Mouse (Mus musculus) myocyte (in vitro differentiated cells): ENCODE results near the gene Mroh3. TPM values are rescaled to one million over a fixed set of nuclear protein-coding genes. Genes with fewer than 3 reads are reported as not detected.

Experiments
- H3K27me3 ChIP-seq: one replicate; pipeline ENCODE4 v1.6.1; 2011; ENCODE audit not compliant: control insufficient read depth, insufficient read depth, insufficient read length
- H3K36me3 ChIP-seq: one replicate; pipeline ENCODE4 v1.6.1; 2011; ENCODE audit not compliant: control insufficient read depth, insufficient read depth
- H3K4me2 ChIP-seq: one replicate; pipeline ENCODE4 v1.6.1; 2011; ENCODE audit warnings: low read depth, control low read depth
- H3K4me3 ChIP-seq: one replicate; pipeline ENCODE4 v1.5.1; 2011; ENCODE audit warnings: mild to moderate bottlenecking, control low read depth, moderate library complexity
- H3K79me2 ChIP-seq: one replicate; pipeline ENCODE4 v1.6.1; 2011; ENCODE audit not compliant: control insufficient read depth, insufficient read depth
- H3ac ChIP-seq: one replicate; pipeline ENCODE4 v1.6.1; 2011; ENCODE audit not compliant: control insufficient read depth, insufficient read length
- CEBPB ChIP-seq: IDR thresholded peaks from 2 replicates; pipeline ENCODE4 v1.6.1; 2011; ENCODE audit warnings: mild to moderate bottlenecking, moderate library complexity; ENCODE audit not compliant: poor library complexity, insufficient read depth, severe bottlenecking
- E2F4 ChIP-seq: IDR thresholded peaks from one replicate; pipeline ENCODE4 v1.6.1; 2011; ENCODE audit warnings: mild to moderate bottlenecking, control low read depth, moderate library complexity; ENCODE audit not compliant: insufficient read depth
- MAX ChIP-seq: IDR thresholded peaks from one replicate; pipeline ENCODE4 v1.6.1; 2011; ENCODE audit warnings: low read depth, mild to moderate bottlenecking, control low read depth
- MYOD1 ChIP-seq, 3 experiments: IDR thresholded peaks; one replicate each; pipeline ENCODE4 v1.6.1; 2011; ENCODE audit warnings: control low read depth in 2 of 3, low read depth in 2 of 3, mild to moderate bottlenecking in 2 of 3, moderate library complexity in 1 of 3; ENCODE audit not compliant: insufficient read length in 2 of 3, control insufficient read depth in 1 of 3
- MYOG ChIP-seq, 3 experiments: IDR thresholded peaks; one replicate each; pipeline ENCODE4 v1.6.1; 2011; ENCODE audit warnings: control low read depth in 2 of 3, low read depth in 2 of 3, mild to moderate bottlenecking in 2 of 3; ENCODE audit not compliant: insufficient read length in 2 of 3, control insufficient read depth in 1 of 3, insufficient read depth in 1 of 3
- POLR2A ChIP-seq: IDR thresholded peaks from one replicate; pipeline ENCODE4 v1.6.1; 2011; ENCODE audit warnings: low read depth, mild to moderate bottlenecking, control low read depth, moderate library complexity; ENCODE audit not compliant: insufficient read length
- POLR2AphosphoS2 ChIP-seq: IDR thresholded peaks from one replicate; pipeline ENCODE4 v1.6.1; 2011; ENCODE audit warnings: low read depth, control low read depth; ENCODE audit not compliant: insufficient read length
- REST ChIP-seq: IDR thresholded peaks from one replicate; pipeline ENCODE4 v1.6.1; 2011; ENCODE audit warnings: mild to moderate bottlenecking, control low read depth, moderate library complexity; ENCODE audit not compliant: insufficient read depth, insufficient read length
- SRF ChIP-seq: IDR thresholded peaks from one replicate; pipeline ENCODE4 v1.6.1; 2011; ENCODE audit warnings: low read depth; ENCODE audit not compliant: control insufficient read depth, insufficient read length
- TCF12 ChIP-seq: IDR thresholded peaks from one replicate; pipeline ENCODE4 v1.6.1; 2011; ENCODE audit warnings: mild to moderate bottlenecking, control low read depth; ENCODE audit not compliant: poor library complexity, insufficient read depth, severe bottlenecking
- TCF3 ChIP-seq: IDR thresholded peaks from one replicate; pipeline ENCODE4 v1.6.1; 2011; ENCODE audit warnings: low read depth, control low read depth; ENCODE audit not compliant: insufficient read length
- USF1 ChIP-seq: IDR thresholded peaks from one replicate; pipeline ENCODE4 v1.6.1; 2011; ENCODE audit warnings: low read depth, mild to moderate bottlenecking, control low read depth, moderate library complexity
- polyA plus RNA-seq: library from polyadenylated mRNA; unstranded; fragments of >200 nt; fragmentation: generic; extraction: Trizol; gene quantifications from one replicate; pipeline ENCODE4 v1.2.1, GENCODE M21; 2012; ENCODE audit warnings: missing spikeins

The Mroh3 gene
- polyA plus RNA-seq, 1 experiment: 0.16 TPM

- no peaks in the 10 kb centered on the region for H3K36me3 ChIP-seq
- H3K27me3 ChIP-seq: no peaks in the 10 kb centered on the region
- TF ChIP-seq E2F4 (no peak), TCF3 (no peak), MAX (no peak), MYOG (IDR thresholded peaks at IDR 0.05; ENCODE audit: control insufficient read depth in 1 of 3, insufficient read depth in 1 of 3, insufficient read length in 2 of 3, low read depth in 2 of 3) (no peak), POLR2A (no peak), CEBPB (no peak), SRF (no peak), POLR2AphosphoS2 (no peak), REST (no peak), MYOD1 (IDR thresholded peaks at IDR 0.05; ENCODE audit: control insufficient read depth in 1 of 3, insufficient read length in 2 of 3, low read depth in 2 of 3) (no peak), USF1 (no peak), TCF12 (no peak)
- H3K79me2 ChIP-seq: peaks cover 54% of the 10 kb centered on the region
- H3K4me3 ChIP-seq: no peak overlapping the region
- H3ac ChIP-seq: no peak overlapping the region
- H3K4me2 ChIP-seq: peak overlapping the region; percentile 91
These were observed 76.7 kb downstream of the Mroh3 start for GRCm38 (mm10) chr1:136135777-136136444.

GRCm38 (mm10) chr1:136135046-136135445 is 77.6 kb downstream of the Mroh3 start:
- no peaks in the 10 kb centered on the region for H3K36me3 ChIP-seq
- peak overlapping the region; percentile 91 for H3K4me2 ChIP-seq
- H3K4me3 ChIP-seq: peak overlapping the region; percentile 57
- peaks cover 50% of the 10 kb centered on the region for H3K79me2 ChIP-seq
- H3K27me3 ChIP-seq: no peaks in the 10 kb centered on the region
- H3ac ChIP-seq: no peak overlapping the region
- TF ChIP-seq REST: no peak
- TF ChIP-seq TCF12: no peak
- no peak for TF ChIP-seq E2F4
- TF ChIP-seq POLR2AphosphoS2: no peak

- Histone ChIP-seq H3K27me3 (no peaks in the 10 kb centered on the region), H3K4me2 (peak overlapping the region; percentile 91), H3K36me3 (no peaks in the 10 kb centered on the region), H3K4me3 (peak overlapping the region; percentile 57), H3K79me2 (peaks cover 50% of the 10 kb centered on the region), H3ac (no peak overlapping the region)
- TF ChIP-seq MAX: no peak
- no peak for TF ChIP-seq CEBPB
- TF ChIP-seq TCF3: no peak
- TF ChIP-seq MYOG (IDR thresholded peaks at IDR 0.05; ENCODE audit: control insufficient read depth in 1 of 3, insufficient read depth in 1 of 3, insufficient read length in 2 of 3, low read depth in 2 of 3): no peak
- no peak for TF ChIP-seq REST
- TF ChIP-seq MYOD1 (IDR thresholded peaks at IDR 0.05; ENCODE audit: control insufficient read depth in 1 of 3, insufficient read length in 2 of 3, low read depth in 2 of 3): no peak
- TF ChIP-seq USF1: no peak
- no peak for TF ChIP-seq POLR2A
- no peak for TF ChIP-seq E2F4
These were observed 78.1 kb downstream of the Mroh3 start for GRCm38 (mm10) chr1:136134547-136134946.

- Histone ChIP-seq H3ac (no peak overlapping the region), H3K27me3 (no peaks in the 10 kb centered on the region), H3K4me3 (peak overlapping the region; percentile 57), H3K4me2 (peak overlapping the region; percentile 91), H3K79me2 (peaks cover 43% of the 10 kb centered on the region), H3K36me3 (no peaks in the 10 kb centered on the region)
- TF ChIP-seq MAX (no peak), MYOG (IDR thresholded peaks at IDR 0.05; ENCODE audit: control insufficient read depth in 1 of 3, insufficient read depth in 1 of 3, insufficient read length in 2 of 3, low read depth in 2 of 3) (no peak), SRF (no peak), TCF12 (no peak), POLR2AphosphoS2 (no peak), REST (no peak), E2F4 (no peak), CEBPB (no peak), MYOD1 (IDR thresholded peaks at IDR 0.05; ENCODE audit: control insufficient read depth in 1 of 3, insufficient read length in 2 of 3, low read depth in 2 of 3) (no peak)
These were observed 78.9 kb downstream of the Mroh3 start for GRCm38 (mm10) chr1:136133570-136134240.
